Mouse (Mus musculus) granulocyte monocyte progenitor cell, adult 5-6 weeks (primary cell): ENCODE results near the gene Cdc7. TPM values are rescaled to one million over a fixed set of nuclear protein-coding genes. Genes with fewer than 3 reads are reported as not detected.

Experiments
- ATAC-seq: replicated peaks from 2 replicates; pipeline ENCODE4 v1.8.0; 2016; ENCODE audit warnings: mild to moderate bottlenecking, moderate TSS enrichment, inconsistent platforms; ENCODE audit not compliant: poor library complexity, severe bottlenecking
- total RNA-seq, 2 experiments: library from RNA; stranded (forward) in 1 of 2; stranded (reverse) in 1 of 2; fragments of 200-712, 200-1000 nt in 1 of 2; fragments of >200 nt in 1 of 2; fragmentation: Nextera tagmentation in 1 of 2; gene quantifications; 2 replicates each; pipeline ENCODE4 v1.2.3; 2014 to 2017

The Cdc7 gene
- total RNA-seq, 2 experiments from 2014 or later: 25.3 to 38.1 TPM

- peak; percentile 36; the same call in 1 of the 2 replicates for ATAC-seq
Measured at GRCm38 (mm10) chr5:106990639-106991299, 26.6 kb downstream of the Cdc7 start.

GRCm38 (mm10) chr5:106991300-106991929, 27.3 kb downstream of the Cdc7 start:
- peak; percentile 94 for ATAC-seq

- ATAC-seq: no peak
Measured at GRCm38 (mm10) chr5:106994716-106995115, 30.6 kb downstream of the Cdc7 start.

GRCm38 (mm10) chr5:106995886-106996538, 31.9 kb downstream of the Cdc7 start:
- ATAC-seq: peak; percentile 17; the same call in 1 of the 2 replicates

- no peak for ATAC-seq
Measured at GRCm38 (mm10) chr5:106996539-106997244, 32.6 kb downstream of the Cdc7 start.

GRCm38 (mm10) chr5:107001396-107002090, 37.4 kb downstream of the Cdc7 start:
- ATAC-seq: 0 out of 2 replicates have a peak, but pooled peaks have one; percentile 27

- no peak for ATAC-seq
Measured at GRCm38 (mm10) chr5:107002091-107002416, 37.9 kb downstream of the Cdc7 start.

- ATAC-seq: no peak
Measured at GRCm38 (mm10) chr5:107009721-107010120, 45.6 kb downstream of the Cdc7 start.

- peak; percentile 56 for ATAC-seq
Measured at GRCm38 (mm10) chr5:107010300-107010699, 46.2 kb downstream of the Cdc7 start.

GRCm38 (mm10) chr5:107011316-107012029, 47.4 kb downstream of the Cdc7 start:
- no peak for ATAC-seq

GRCm38 (mm10) chr5:107012030-107012715, 48.1 kb downstream of the Cdc7 start:
- ATAC-seq: peak; percentile 45

- no peak for ATAC-seq
Measured at GRCm38 (mm10) chr5:107013393-107013792, 49.3 kb downstream of the Cdc7 start.

GRCm38 (mm10) chr5:107014146-107014545, 50.0 kb downstream of the Cdc7 start:
- ATAC-seq: no peak

GRCm38 (mm10) chr5:107015046-107015421, 50.9 kb downstream of the Cdc7 start:
- no peak for ATAC-seq

GRCm38 (mm10) chr5:107015422-107016081, 51.4 kb downstream of the Cdc7 start:
- ATAC-seq: peak; percentile 26

GRCm38 (mm10) chr5:107016538-107016937, 52.4 kb downstream of the Cdc7 start:
- peak; percentile 83 for ATAC-seq

GRCm38 (mm10) chr5:107017544-107017943, 53.4 kb downstream of the Cdc7 start:
- ATAC-seq: no peak

GRCm38 (mm10) chr5:107019057-107019456, 54.9 kb downstream of the Cdc7 start:
- ATAC-seq: no peak

- no peak for ATAC-seq
Measured at GRCm38 (mm10) chr5:107019904-107020303, 55.8 kb downstream of the Cdc7 start.
